Mouse (Mus musculus): ENCODE measurements around the gene Faf1.

Faf1 gene

GRCm38 (mm10) chr4:109759901-109760300, 83.5 kb downstream of the Faf1 start:
- in situ Hi-C loops (cut with MboI, MseI), result loop anchor here in 1 of 2 experiments (5.0 kb wide), 1 partner anchor 262 kb away; no protein-coding TSS in a partner anchor

GRCm38 (mm10) chr4:109760501-109760900, 84.1 kb downstream of the Faf1 start:
- in situ Hi-C loops (cut with MboI, MseI), result no loop called here

- in situ Hi-C loops (cut with MboI, MseI), result no loop called here
Measured at GRCm38 (mm10) chr4:109762768-109763501, 86.5 kb downstream of the Faf1 start.

GRCm38 (mm10) chr4:109769071-109769470, 92.7 kb downstream of the Faf1 start:
- in situ Hi-C loops (cut with MboI, MseI), result no loop called here

GRCm38 (mm10) chr4:109782577-109783114, 106.3 kb downstream of the Faf1 start:
- in situ Hi-C loops (cut with MboI, MseI), result no loop called here

- in situ Hi-C loops (cut with MboI, MseI), result no loop called here
Measured at GRCm38 (mm10) chr4:109789347-109790001, 113.1 kb downstream of the Faf1 start.

- in situ Hi-C loops (cut with MboI, MseI), result no loop called here
Measured at GRCm38 (mm10) chr4:109792331-109792730, 115.9 kb downstream of the Faf1 start.

- in situ Hi-C loops (cut with MboI, MseI), result no loop called here
Measured at GRCm38 (mm10) chr4:109793072-109793471, 116.7 kb downstream of the Faf1 start.

GRCm38 (mm10) chr4:109797511-109798182, 121.3 kb downstream of the Faf1 start:
- in situ Hi-C loops (cut with MboI, MseI), result no loop called here

GRCm38 (mm10) chr4:109806408-109806807, 130.0 kb downstream of the Faf1 start:
- in situ Hi-C loops (cut with MboI, MseI), result no loop called here

- in situ Hi-C loops (cut with MboI, MseI), result no loop called here
Measured at GRCm38 (mm10) chr4:109815161-109815560, 138.8 kb downstream of the Faf1 start.

GRCm38 (mm10) chr4:109815592-109815991, 139.2 kb downstream of the Faf1 start:
- in situ Hi-C loops (cut with MboI, MseI), result no loop called here

GRCm38 (mm10) chr4:109819455-109819854, 143.1 kb downstream of the Faf1 start:
- in situ Hi-C loops (cut with MboI, MseI), result no loop called here

- in situ Hi-C loops (cut with MboI, MseI), result no loop called here
Measured at GRCm38 (mm10) chr4:109829800-109830199, 153.4 kb downstream of the Faf1 start.

GRCm38 (mm10) chr4:109857851-109858250, 181.5 kb downstream of the Faf1 start:
- in situ Hi-C loops (cut with MboI, MseI), result no loop called here

GRCm38 (mm10) chr4:109858571-109859392, 182.4 kb downstream of the Faf1 start:
- in situ Hi-C loops (cut with MboI, MseI), result no loop called here

GRCm38 (mm10) chr4:109859401-109859800, 183.0 kb downstream of the Faf1 start:
- in situ Hi-C loops (cut with MboI, MseI), result no loop called here

GRCm38 (mm10) chr4:109860256-109860655, 183.9 kb downstream of the Faf1 start:
- in situ Hi-C loops (cut with MboI, MseI), result no loop called here

GRCm38 (mm10) chr4:109862271-109862670, 185.9 kb downstream of the Faf1 start:
- in situ Hi-C loops (cut with MboI, MseI), result no loop called here

GRCm38 (mm10) chr4:109863021-109863420, 186.6 kb downstream of the Faf1 start:
- in situ Hi-C loops (cut with MboI, MseI), result no loop called here

- in situ Hi-C loops (cut with MboI, MseI), result no loop called here
Measured at GRCm38 (mm10) chr4:109868897-109869484, 192.6 kb downstream of the Faf1 start.
